In genomic region chr17:35638475-35639190, GRCm38 (mm10) we compare ENCODE assay signal across 7 mouse cellular contexts. TPM values are rescaled to one million over a fixed set of nuclear protein-coding genes. Genes with fewer than 3 reads are reported as not detected.
DNase-seq lines count a peak whose midpoint lies in the region; ATAC-seq and TF ChIP-seq lines count a peak whose summit lies in the region.

No protein-coding gene starts in this region.

- no peak overlapping the region for H3K9ac ChIP-seq in ES-E14 (ENCODE audit: insufficient read depth, low read depth, low read length, poor library complexity, severe bottlenecking)
- H3K9ac ChIP-seq in hindbrain, embryonic 15.5 days = no peak overlapping the region
- no peak overlapping the region for H3K9ac ChIP-seq in midbrain, embryonic 11.5 days (ENCODE audit: low read length)
- H3K9ac ChIP-seq in stomach, embryonic 16.5 days (ENCODE audit: low read length) = 0 out of 2 replicates have a peak overlapping the region, but pooled peaks have one; percentile 31

- ATAC-seq in hindbrain, embryonic 15.5 days (ENCODE audit: low FRiP score, low read depth) = peak; percentile 86
- ATAC-seq in midbrain, embryonic 11.5 days (ENCODE audit: low FRiP score) = peak; percentile 83
- ATAC-seq in stomach, embryonic 16.5 days (ENCODE audit: insufficient read depth, low FRiP score) = peak; percentile 91

- in situ Hi-C loops in ES-E14 (cut with MboI; ENCODE audit: low sequenced_read_pairs in 2 of 2, unreplicated experiment in 2 of 2) = no loop called here

- H3K4me1 ChIP-seq in ES-E14 (ENCODE audit: control insufficient read depth in 2 of 2, insufficient read depth in 2 of 2, low read length in 2 of 2, poor library complexity in 1 of 2) = peaks cover 0 to 3% of the 10 kb centered on the region in 2 experiments; a peak in 2 of 4 replicates
- H3K4me1 ChIP-seq in hindbrain, embryonic 15.5 days (replicated peaks) = peaks cover 7% of the 10 kb centered on the region
- no peaks in the 10 kb centered on the region for H3K4me1 ChIP-seq in midbrain, embryonic 11.5 days (ENCODE audit: control insufficient read depth, insufficient read depth, low read length)
- H3K4me1 ChIP-seq in stomach, embryonic 16.5 days (ENCODE audit: control insufficient read depth, insufficient read depth, low read length) = peaks cover 11% of the 10 kb centered on the region

- 26% methylated on average over 14 of the region's 14 CpGs for WGBS in hindbrain, embryonic 15.5 days
- 26% methylated on average over 14 of the region's 14 CpGs for WGBS in midbrain, embryonic 11.5 days
- WGBS in stomach, embryonic 16.5 days = 21% methylated on average over 14 of the region's 14 CpGs

- DNase-seq in ES-E14 (ENCODE audit: low read depth, low spot score) = peak; percentile 82
- peak; percentile 25 for DNase-seq in adrenal gland, postnatal 25 days
- peak; percentile 39 to 42 for DNase-seq in frontal cortex, postnatal 14 days (ENCODE audit: low spot score in 2 of 2)
- DNase-seq in left cerebral cortex, postnatal 4 days = peak; percentile 55
- DNase-seq in midbrain, embryonic 11.5 days (ENCODE audit: low spot score, missing footprints) = peak; percentile 93

- intact Hi-C loops in left cerebral cortex, postnatal 4 days (cut with DNase I) = loop anchor here (5.0 kb wide), 1 partner anchor 89 kb away; no protein-coding TSS in a partner anchor

- no peaks in the 10 kb centered on the region for H3K9me3 ChIP-seq in ES-E14 (ENCODE audit: control insufficient read depth, insufficient read depth, low read depth, low read length)
- H3K9me3 ChIP-seq in hindbrain, embryonic 15.5 days = no peaks in the 10 kb centered on the region
- no peaks in the 10 kb centered on the region for H3K9me3 ChIP-seq in midbrain, embryonic 11.5 days (ENCODE audit: control insufficient read depth, low read length)
- H3K9me3 ChIP-seq in stomach, embryonic 16.5 days (replicated peaks; ENCODE audit: control insufficient read depth, low read length) = no peaks in the 10 kb centered on the region

- H3K27me3 ChIP-seq in hindbrain, embryonic 15.5 days = no peaks in the 10 kb centered on the region
- H3K27me3 ChIP-seq in midbrain, embryonic 11.5 days (ENCODE audit: control insufficient read depth, insufficient read depth, low read length) = no peaks in the 10 kb centered on the region
- H3K27me3 ChIP-seq in stomach, embryonic 16.5 days (ENCODE audit: control insufficient read depth, insufficient read depth, low read length) = no peaks in the 10 kb centered on the region

- H3K27ac ChIP-seq in ES-E14 (ENCODE audit: insufficient read depth, low read depth, low read length, poor library complexity, severe bottlenecking) = no peak overlapping the region
- H3K27ac ChIP-seq in hindbrain, embryonic 15.5 days (replicated peaks) = no peak overlapping the region
- no peak overlapping the region for H3K27ac ChIP-seq in midbrain, embryonic 11.5 days (ENCODE audit: low read depth, low read length)
- peak overlapping the region; percentile 76 for H3K27ac ChIP-seq in stomach, embryonic 16.5 days (ENCODE audit: low read length)

- no peak overlapping the region for H3K4me3 ChIP-seq in ES-E14 (ENCODE audit: insufficient read depth in 1 of 2, low read depth in 1 of 2, low read length in 2 of 2, poor library complexity in 1 of 2, severe bottlenecking in 1 of 2)
- H3K4me3 ChIP-seq in hindbrain, embryonic 15.5 days = no peak overlapping the region
- no peak overlapping the region for H3K4me3 ChIP-seq in midbrain, embryonic 11.5 days (ENCODE audit: low read depth, low read length)
- H3K4me3 ChIP-seq in stomach, embryonic 16.5 days (replicated peaks; ENCODE audit: low read length) = peak overlapping the region; percentile 21

- H3K4me2 ChIP-seq in hindbrain, embryonic 15.5 days = peak overlapping the region; percentile 33
- H3K4me2 ChIP-seq in midbrain, embryonic 11.5 days = 0 out of 2 replicates have a peak overlapping the region, but pooled peaks have one; percentile 1
- H3K4me2 ChIP-seq in stomach, embryonic 16.5 days (ENCODE audit: low read depth, low read length) = peak overlapping the region; percentile 44

- H3K36me3 ChIP-seq in ES-E14 (ENCODE audit: control insufficient read depth, insufficient read depth, low read length, poor library complexity, severe bottlenecking) = no peaks in the 10 kb centered on the region
- no peaks in the 10 kb centered on the region for H3K36me3 ChIP-seq in hindbrain, embryonic 15.5 days
- H3K36me3 ChIP-seq in midbrain, embryonic 11.5 days (ENCODE audit: control insufficient read depth, insufficient read depth, low read length) = no peaks in the 10 kb centered on the region
- H3K36me3 ChIP-seq in stomach, embryonic 16.5 days (ENCODE audit: control insufficient read depth, insufficient read depth, low read length) = no peaks in the 10 kb centered on the region

TF ChIP-seq in ES-E14, 5 proteins besides CTCF, POLR2A, EP300 and RAD21:
- TF ChIP-seq ZNF384 (IDR thresholded peaks at IDR 0.05; ENCODE audit: low read depth, low read length) = no peak
- TF ChIP-seq HCFC1 (IDR thresholded peaks at IDR 0.05; ENCODE audit: borderline replicate concordance, insufficient read depth, low read length) = no peak
- TF ChIP-seq CHD2 (IDR thresholded peaks at IDR 0.05; ENCODE audit: low read depth, low read length) = peak; percentile 97
- TF ChIP-seq ZC3H11A (IDR thresholded peaks at IDR 0.05; ENCODE audit: borderline replicate concordance, low read depth, low read length) = no peak
- TF ChIP-seq MAFK (IDR thresholded peaks at IDR 0.05; ENCODE audit: insufficient read depth, low read depth, low read length) = no peak

RNA-seq across cellular contexts. Expression of gene Mucl3, which starts 4.9 kb away (rescaled TPM):
- total RNA-seq in ES-E14 (2012; rRNA removed) = 0.85 and 1.1 TPM in 2 replicates
- total RNA-seq in adrenal gland, postnatal 25 days (2021) = not detected in 2 replicates
- 0.17 TPM in 1 of 2 replicates, not detected in the other for polyA plus RNA-seq in hindbrain, embryonic 15.5 days (2015; fragmentation: Nextera tagmentation; extraction: Ambion mirVana)
- not detected for total RNA-seq in left cerebral cortex, postnatal 4 days (2021)
- 0.14 TPM in 1 of 2 replicates, not detected in the other for polyA plus RNA-seq in midbrain, embryonic 11.5 days (2014; fragmentation: Nextera tagmentation; extraction: Ambion mirVana)
- polyA plus RNA-seq in stomach, embryonic 16.5 days (2015; fragmentation: Nextera tagmentation; extraction: Ambion mirVana) = 71.0 and 145 TPM in 2 replicates

RNA-seq across cellular contexts. Expression of gene Gm9573, which starts 12.2 kb away (rescaled TPM):
- not detected in 2 replicates for total RNA-seq in ES-E14 (2012; rRNA removed)
- total RNA-seq in adrenal gland, postnatal 25 days (2021) = not detected in 2 replicates
- polyA plus RNA-seq in hindbrain, embryonic 15.5 days (2015; fragmentation: Nextera tagmentation; extraction: Ambion mirVana) = not detected in 2 replicates
- total RNA-seq in left cerebral cortex, postnatal 4 days (2021) = not detected
- not detected in 2 replicates for polyA plus RNA-seq in midbrain, embryonic 11.5 days (2014; fragmentation: Nextera tagmentation; extraction: Ambion mirVana)
- polyA plus RNA-seq in stomach, embryonic 16.5 days (2015; fragmentation: Nextera tagmentation; extraction: Ambion mirVana) = 2.9 and 4.5 TPM in 2 replicates

RNA-seq across cellular contexts. Expression of gene Vars2, which starts 28.8 kb away (rescaled TPM):
- total RNA-seq in ES-E14 (2012; rRNA removed) = 58.5 and 90.3 TPM in 2 replicates
- 41.5 and 65.4 TPM in 2 replicates for total RNA-seq in adrenal gland, postnatal 25 days (2021)
- 15.9 and 17.8 TPM in 2 replicates for polyA plus RNA-seq in hindbrain, embryonic 15.5 days (2015; fragmentation: Nextera tagmentation; extraction: Ambion mirVana)
- 10 to 100 TPM; 51.5 to 53.3 TPM for total RNA-seq in left cerebral cortex, postnatal 4 days (2021)
- 9.8 and 10.5 TPM in 2 replicates for polyA plus RNA-seq in midbrain, embryonic 11.5 days (2014; fragmentation: Nextera tagmentation; extraction: Ambion mirVana)
- 17.2 and 17.4 TPM in 2 replicates for polyA plus RNA-seq in stomach, embryonic 16.5 days (2015; fragmentation: Nextera tagmentation; extraction: Ambion mirVana)

RNA-seq across cellular contexts. Expression of gene Gtf2h4, which starts 34.9 kb away (rescaled TPM):
- total RNA-seq in ES-E14 (2012; rRNA removed) = 75.3 and 83.0 TPM in 2 replicates
- 22.4 and 26.9 TPM in 2 replicates for total RNA-seq in adrenal gland, postnatal 25 days (2021)
- polyA plus RNA-seq in hindbrain, embryonic 15.5 days (2015; fragmentation: Nextera tagmentation; extraction: Ambion mirVana) = 23.7 and 24.8 TPM in 2 replicates
- 10 to 100 TPM; 29.1 to 31.8 TPM for total RNA-seq in left cerebral cortex, postnatal 4 days (2021)
- 39.3 TPM in 2 replicates for polyA plus RNA-seq in midbrain, embryonic 11.5 days (2014; fragmentation: Nextera tagmentation; extraction: Ambion mirVana)
- 38.6 and 41.5 TPM in 2 replicates for polyA plus RNA-seq in stomach, embryonic 16.5 days (2015; fragmentation: Nextera tagmentation; extraction: Ambion mirVana)

RNA-seq across cellular contexts. Expression of gene Sfta2, which starts 37.3 kb away (rescaled TPM):
- total RNA-seq in ES-E14 (2012; rRNA removed) = 0.53 TPM in 1 of 2 replicates, not detected in the other
- not detected in 2 replicates for total RNA-seq in adrenal gland, postnatal 25 days (2021)
- polyA plus RNA-seq in hindbrain, embryonic 15.5 days (2015; fragmentation: Nextera tagmentation; extraction: Ambion mirVana) = 0.44 and 0.59 TPM in 2 replicates
- total RNA-seq in left cerebral cortex, postnatal 4 days (2021) = not detected
- polyA plus RNA-seq in midbrain, embryonic 11.5 days (2014; fragmentation: Nextera tagmentation; extraction: Ambion mirVana) = not detected in 2 replicates
- polyA plus RNA-seq in stomach, embryonic 16.5 days (2015; fragmentation: Nextera tagmentation; extraction: Ambion mirVana) = 10.2 and 14.0 TPM in 2 replicates

Comparison
In these comparisons a context has a peak if more than half of its experiments do, and no peak if none do; other contexts are left out.
1. DNase-seq: peak in every context shown above with its lines; median percentile 93 in midbrain, embryonic 11.5 days; 82 in ES-E14; 55 in left cerebral cortex, postnatal 4 days; 40 in frontal cortex, postnatal 14 days; 25 in adrenal gland, postnatal 25 days.